Mouse (Mus musculus): ENCODE measurements around the gene Nuak1.

- TF ChIP-seq CTCF (IDR thresholded peaks at IDR 0.05; ENCODE audit: extremely low read depth, insufficient read depth, low read length) (no peak), POLR2A (IDR thresholded peaks at IDR 0.05; ENCODE audit: extremely low read depth, insufficient read depth, low read length) (no peak)
Observed at GRCm38 (mm10) chr10:84483069-84483468, 42.7 kb upstream of the Nuak1 start.
